Mouse (Mus musculus): Measurements from ENCODE around the gene Plekhm1. TPM values are rescaled to one million over a fixed set of nuclear protein-coding genes. Genes with fewer than 3 reads are reported as not detected.

Plekhm1 gene
- polyA plus RNA-seq, 1 experiment from 2014 or later = 6.1 TPM

DNA sequence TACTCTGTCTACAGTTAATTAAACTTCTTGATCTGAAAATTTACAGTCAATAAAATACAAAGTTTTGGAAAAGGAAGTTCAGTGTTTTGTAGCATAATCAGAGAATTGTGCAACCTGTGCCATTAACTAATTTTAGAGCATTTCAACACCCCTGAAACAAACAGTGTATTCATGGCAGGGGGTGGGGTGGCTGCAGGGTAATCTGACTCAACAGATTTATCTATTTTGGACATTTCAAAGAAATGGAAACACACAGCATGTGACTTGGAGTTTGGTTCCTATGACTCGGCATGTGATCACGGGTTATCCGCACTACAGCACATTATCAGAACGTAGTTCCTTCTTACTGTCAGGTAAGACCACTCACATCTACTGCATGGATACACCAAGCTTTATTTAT, 12.5 kb downstream of the Plekhm1 start:
- H3K27ac ChIP-seq (ENCODE audit: low read length) = no peak overlapping the region
- H3K4me3 ChIP-seq (ENCODE audit: low read length) = no peak overlapping the region
- 89% methylated on average over 4 of the region's 4 CpGs for WGBS
- no peak overlapping the region for H3K4me2 ChIP-seq (ENCODE audit: low read depth, low read length)
- H3K27me3 ChIP-seq (replicated peaks; ENCODE audit: control insufficient read depth, insufficient read depth, low read length) = no peaks in the 10 kb centered on the region
- peaks cover 9% of the 10 kb centered on the region; the same call in 1 of the 2 replicates for H3K36me3 ChIP-seq (ENCODE audit: control insufficient read depth, insufficient read depth, low read length)
- no peaks in the 10 kb centered on the region for H3K9me3 ChIP-seq (ENCODE audit: control insufficient read depth, low read length)
- no peak overlapping the region for H3K9ac ChIP-seq (ENCODE audit: low read depth, low read length)
- H3K4me1 ChIP-seq (ENCODE audit: control insufficient read depth, insufficient read depth, low read length) = no peaks in the 10 kb centered on the region
- ATAC-seq = no peak

DNA sequence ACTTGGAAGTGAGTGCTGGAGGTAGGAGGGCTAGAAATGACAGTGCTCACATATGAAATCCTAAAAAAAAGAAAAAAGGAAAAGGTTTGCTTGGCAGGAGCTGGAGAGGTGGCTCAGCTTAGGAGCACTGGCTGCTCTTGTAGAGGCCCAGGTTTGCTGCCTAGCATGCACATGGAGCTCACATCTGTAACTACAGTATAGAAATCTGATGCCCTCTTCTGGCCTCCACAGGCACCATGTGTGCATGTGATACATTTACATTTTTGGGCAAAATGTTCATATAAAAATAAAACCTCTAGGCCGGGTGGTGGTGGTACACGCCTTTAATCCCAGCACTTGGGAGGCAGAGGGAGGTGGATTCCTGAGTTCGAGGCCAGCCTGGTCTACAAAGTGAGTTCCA, 13.4 kb downstream of the Plekhm1 start:
- Histone ChIP-seq H3K4me1 (ENCODE audit: control insufficient read depth, insufficient read depth, low read length) (no peaks in the 10 kb centered on the region), H3K36me3 (ENCODE audit: control insufficient read depth, insufficient read depth, low read length) (peaks cover 18% of the 10 kb centered on the region; the same call in 1 of the 2 replicates), H3K9me3 (ENCODE audit: control insufficient read depth, low read length) (no peaks in the 10 kb centered on the region), H3K9ac (ENCODE audit: low read depth, low read length) (no peak overlapping the region), H3K4me3 (ENCODE audit: low read length) (no peak overlapping the region), H3K27me3 (replicated peaks; ENCODE audit: control insufficient read depth, insufficient read depth, low read length) (no peaks in the 10 kb centered on the region), H3K27ac (ENCODE audit: low read length) (no peak overlapping the region), H3K4me2 (ENCODE audit: low read depth, low read length) (no peak overlapping the region)
- WGBS = 91% methylated on average over 3 of the region's 3 CpGs
- no peak for ATAC-seq

DNA sequence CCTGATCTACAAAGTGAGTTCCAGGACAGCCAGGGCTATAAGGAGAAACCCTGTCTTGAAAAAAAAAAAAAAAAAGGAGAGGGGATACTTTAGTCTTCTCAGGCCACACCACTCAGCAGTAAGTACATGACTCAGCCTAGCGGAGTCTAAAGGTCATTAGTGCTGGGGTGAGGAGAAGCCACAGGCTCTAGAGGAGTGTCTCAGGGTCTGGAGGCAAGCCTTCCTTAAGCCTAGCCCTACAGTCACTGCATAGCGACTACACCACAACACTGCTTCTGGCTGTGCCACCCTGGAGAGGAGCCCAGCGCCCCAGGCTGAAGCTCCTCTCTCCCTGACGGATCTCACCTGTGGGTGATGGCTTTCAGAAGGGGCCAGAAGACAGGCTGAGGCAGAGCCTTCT, 15.8 kb downstream of the Plekhm1 start:
- H3K9ac ChIP-seq (ENCODE audit: low read depth, low read length) = no peak overlapping the region
- no peak overlapping the region for H3K4me3 ChIP-seq (ENCODE audit: low read length)
- no peaks in the 10 kb centered on the region for H3K4me1 ChIP-seq (ENCODE audit: control insufficient read depth, insufficient read depth, low read length)
- H3K27me3 ChIP-seq (replicated peaks; ENCODE audit: control insufficient read depth, insufficient read depth, low read length) = no peaks in the 10 kb centered on the region
- H3K36me3 ChIP-seq (ENCODE audit: control insufficient read depth, insufficient read depth, low read length) = peaks cover 18% of the 10 kb centered on the region; the same call in 1 of the 2 replicates
- no peak overlapping the region for H3K4me2 ChIP-seq (ENCODE audit: low read depth, low read length)
- WGBS = 82% methylated on average over 4 of the region's 4 CpGs
- H3K27ac ChIP-seq (ENCODE audit: low read length) = peak overlapping the region; percentile 30; the same call in 1 of the 2 replicates
- ATAC-seq = peak; percentile 95
- no peaks in the 10 kb centered on the region for H3K9me3 ChIP-seq (ENCODE audit: control insufficient read depth, low read length)

DNA sequence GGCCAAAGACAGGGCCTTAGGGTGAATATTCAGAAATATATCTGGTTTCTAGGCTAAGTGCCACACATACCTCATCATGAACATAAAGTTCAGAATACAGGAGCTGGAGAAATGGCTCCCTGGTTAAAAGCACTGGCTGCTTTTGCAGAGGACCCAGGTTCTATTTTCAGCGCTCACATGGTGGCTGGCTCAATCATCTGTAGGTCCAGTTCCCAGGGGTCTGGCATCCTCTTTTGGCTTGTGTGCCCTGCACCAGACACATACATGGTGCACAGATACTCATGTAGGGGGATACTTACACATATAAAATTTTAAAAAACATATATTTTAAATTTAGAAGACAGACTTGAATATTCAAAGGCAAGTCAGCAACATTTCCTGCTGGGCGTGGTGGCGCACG, 16.3 kb downstream of the Plekhm1 start:
- ATAC-seq = no peak
- Histone ChIP-seq H3K9ac (ENCODE audit: low read depth, low read length) (no peak overlapping the region), H3K36me3 (ENCODE audit: control insufficient read depth, insufficient read depth, low read length) (peaks cover 18% of the 10 kb centered on the region; the same call in 1 of the 2 replicates), H3K4me2 (ENCODE audit: low read depth, low read length) (no peak overlapping the region), H3K27me3 (replicated peaks; ENCODE audit: control insufficient read depth, insufficient read depth, low read length) (no peaks in the 10 kb centered on the region), H3K27ac (ENCODE audit: low read length) (no peak overlapping the region), H3K4me1 (ENCODE audit: control insufficient read depth, insufficient read depth, low read length) (no peaks in the 10 kb centered on the region), H3K9me3 (ENCODE audit: control insufficient read depth, low read length) (no peaks in the 10 kb centered on the region), H3K4me3 (ENCODE audit: low read length) (no peak overlapping the region)
- 93% methylated on average over 4 of the region's 4 CpGs for WGBS

DNA sequence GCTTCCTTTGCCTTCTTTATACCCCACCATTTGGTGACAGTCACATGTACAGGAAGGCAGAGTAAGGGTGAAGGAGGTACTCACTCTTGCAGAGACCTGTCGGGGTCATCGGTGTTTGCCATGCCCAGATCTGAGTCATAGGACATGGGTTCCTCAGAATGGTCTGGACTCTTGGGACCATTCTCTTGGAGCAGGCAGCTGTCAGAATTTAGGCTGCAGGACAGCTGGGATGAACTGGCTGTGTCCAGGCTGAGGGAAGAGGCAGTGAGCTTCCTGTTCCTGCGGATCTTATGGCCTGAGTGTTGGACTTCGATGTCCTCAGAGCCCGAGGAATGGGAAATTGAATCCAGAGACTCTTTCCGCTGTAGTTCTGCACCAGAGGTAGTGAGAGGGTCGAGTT, 17.9 kb downstream of the Plekhm1 start:
- 93% methylated on average over 7 of the region's 7 CpGs for WGBS
- H3K4me3 ChIP-seq (ENCODE audit: low read length) = no peak overlapping the region
- no peak for ATAC-seq

DNA sequence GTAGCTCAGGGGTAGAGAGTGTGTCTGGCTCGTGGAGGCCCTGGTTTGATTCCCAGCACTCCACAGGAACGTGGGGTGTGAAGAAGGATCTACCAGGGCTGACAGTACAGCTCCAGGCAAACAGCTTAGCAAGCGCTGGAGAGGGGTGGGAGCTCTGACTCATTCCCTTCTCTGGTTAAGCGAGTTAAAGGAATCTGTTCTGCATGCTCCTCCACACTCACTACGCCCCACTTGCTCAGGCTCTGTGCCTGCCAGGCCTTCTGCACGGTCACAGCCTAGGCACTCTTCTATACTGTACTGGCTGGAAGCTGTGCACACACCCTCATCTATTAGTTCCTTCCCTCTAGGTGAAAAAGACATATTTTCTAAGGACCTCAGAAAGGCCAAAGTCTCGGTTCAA, 18.5 kb downstream of the Plekhm1 start:
- H3K4me1 ChIP-seq (ENCODE audit: control insufficient read depth, insufficient read depth, low read length) = no peaks in the 10 kb centered on the region
- H3K27me3 ChIP-seq (replicated peaks; ENCODE audit: control insufficient read depth, insufficient read depth, low read length) = no peaks in the 10 kb centered on the region
- H3K4me3 ChIP-seq (ENCODE audit: low read length) = no peak overlapping the region
- H3K9me3 ChIP-seq (ENCODE audit: control insufficient read depth, low read length) = no peaks in the 10 kb centered on the region
- H3K9ac ChIP-seq (ENCODE audit: low read depth, low read length) = no peak overlapping the region
- peaks cover 18% of the 10 kb centered on the region; the same call in 1 of the 2 replicates for H3K36me3 ChIP-seq (ENCODE audit: control insufficient read depth, insufficient read depth, low read length)
- WGBS = 85% methylated on average over 7 of the region's 7 CpGs
- no peak overlapping the region for H3K4me2 ChIP-seq (ENCODE audit: low read depth, low read length)
- ATAC-seq = no peak
- H3K27ac ChIP-seq (ENCODE audit: low read length) = no peak overlapping the region

More for the DNA sequence above, 17.9 kb downstream of the Plekhm1 start:
- no peak overlapping the region for H3K27ac ChIP-seq (ENCODE audit: low read length)
- H3K9me3 ChIP-seq (ENCODE audit: control insufficient read depth, low read length) = no peaks in the 10 kb centered on the region
- H3K4me1 ChIP-seq (ENCODE audit: control insufficient read depth, insufficient read depth, low read length) = no peaks in the 10 kb centered on the region
- no peak overlapping the region for H3K4me2 ChIP-seq (ENCODE audit: low read depth, low read length)
- no peaks in the 10 kb centered on the region for H3K27me3 ChIP-seq (replicated peaks; ENCODE audit: control insufficient read depth, insufficient read depth, low read length)
- H3K36me3 ChIP-seq (ENCODE audit: control insufficient read depth, insufficient read depth, low read length) = peaks cover 18% of the 10 kb centered on the region; the same call in 1 of the 2 replicates
- no peak overlapping the region for H3K9ac ChIP-seq (ENCODE audit: low read depth, low read length)

DNA sequence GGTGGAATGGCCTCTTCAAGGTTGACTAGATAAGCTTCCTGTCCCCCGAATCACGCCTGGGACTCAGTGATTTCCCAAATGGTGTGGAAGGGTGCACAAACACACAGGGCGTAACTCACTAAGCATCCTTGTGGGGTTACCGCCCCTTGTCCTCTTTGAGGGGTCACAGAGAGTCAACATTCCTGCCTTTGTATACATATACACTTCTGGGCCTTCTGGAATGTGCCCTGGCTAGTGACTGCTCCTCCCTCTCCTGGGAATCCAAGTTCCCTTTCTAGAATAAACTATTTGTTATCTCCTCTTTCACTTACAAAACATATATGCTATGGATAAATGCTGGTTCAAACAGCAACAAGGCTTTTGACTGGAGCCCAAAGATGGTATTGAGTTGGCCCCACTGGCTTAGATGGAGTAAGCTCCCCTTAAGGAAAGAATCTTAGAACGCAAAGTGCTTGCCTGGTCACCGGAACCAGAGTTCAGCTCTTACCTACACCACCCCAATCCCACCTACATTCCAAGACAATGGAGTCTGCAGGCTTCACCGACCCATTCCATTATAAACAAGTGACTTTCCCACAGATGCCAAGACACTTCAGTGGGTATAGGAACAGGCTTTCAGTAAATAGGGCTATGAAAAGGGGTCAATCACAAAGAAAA, 24.5 kb downstream of the Plekhm1 start:
- H3K4me1 ChIP-seq (ENCODE audit: control insufficient read depth, insufficient read depth, low read length) = peaks cover 9% of the 10 kb centered on the region
- no peak overlapping the region for H3K27ac ChIP-seq (ENCODE audit: low read length)
- WGBS = 48% methylated on average over 7 of the region's 7 CpGs
- H3K9ac ChIP-seq (ENCODE audit: low read depth, low read length) = no peak overlapping the region
- H3K9me3 ChIP-seq (ENCODE audit: control insufficient read depth, low read length) = no peaks in the 10 kb centered on the region
- no peak overlapping the region for H3K4me3 ChIP-seq (ENCODE audit: low read length)
- no peaks in the 10 kb centered on the region for H3K36me3 ChIP-seq (ENCODE audit: control insufficient read depth, insufficient read depth, low read length)
- no peak for ATAC-seq
- H3K4me2 ChIP-seq (ENCODE audit: low read depth, low read length) = no peak overlapping the region
- H3K27me3 ChIP-seq (replicated peaks; ENCODE audit: control insufficient read depth, insufficient read depth, low read length) = no peaks in the 10 kb centered on the region

DNA sequence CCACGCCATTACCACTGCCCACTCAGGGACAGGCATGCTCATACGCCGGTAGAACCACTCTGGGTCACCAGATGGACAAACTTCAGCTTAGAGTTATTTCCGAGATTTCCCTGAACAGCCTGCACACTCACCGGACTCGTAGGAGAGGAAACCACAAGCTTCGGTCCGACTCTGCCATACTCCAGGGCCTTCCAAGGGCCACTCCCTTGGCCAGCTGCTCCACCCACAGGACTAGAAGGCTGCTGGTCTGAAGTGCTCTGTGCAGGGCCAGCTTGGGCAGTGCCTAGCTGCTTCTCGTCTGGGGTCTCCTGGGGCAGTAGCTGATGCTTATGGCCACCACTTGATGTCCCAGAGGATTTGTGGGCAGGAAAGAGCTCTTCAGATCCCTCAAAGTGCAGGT, 25.7 kb downstream of the Plekhm1 start:
- 73% methylated on average over 9 of the region's 9 CpGs for WGBS
- no peak overlapping the region for H3K27ac ChIP-seq (ENCODE audit: low read length)
- H3K36me3 ChIP-seq (ENCODE audit: control insufficient read depth, insufficient read depth, low read length) = no peaks in the 10 kb centered on the region
- ATAC-seq = no peak
- peaks cover 9% of the 10 kb centered on the region for H3K4me1 ChIP-seq (ENCODE audit: control insufficient read depth, insufficient read depth, low read length)
- no peak overlapping the region for H3K9ac ChIP-seq (ENCODE audit: low read depth, low read length)
- no peaks in the 10 kb centered on the region for H3K9me3 ChIP-seq (ENCODE audit: control insufficient read depth, low read length)
- no peak overlapping the region for H3K4me3 ChIP-seq (ENCODE audit: low read length)
- H3K4me2 ChIP-seq (ENCODE audit: low read depth, low read length) = no peak overlapping the region
- H3K27me3 ChIP-seq (replicated peaks; ENCODE audit: control insufficient read depth, insufficient read depth, low read length) = no peaks in the 10 kb centered on the region

DNA sequence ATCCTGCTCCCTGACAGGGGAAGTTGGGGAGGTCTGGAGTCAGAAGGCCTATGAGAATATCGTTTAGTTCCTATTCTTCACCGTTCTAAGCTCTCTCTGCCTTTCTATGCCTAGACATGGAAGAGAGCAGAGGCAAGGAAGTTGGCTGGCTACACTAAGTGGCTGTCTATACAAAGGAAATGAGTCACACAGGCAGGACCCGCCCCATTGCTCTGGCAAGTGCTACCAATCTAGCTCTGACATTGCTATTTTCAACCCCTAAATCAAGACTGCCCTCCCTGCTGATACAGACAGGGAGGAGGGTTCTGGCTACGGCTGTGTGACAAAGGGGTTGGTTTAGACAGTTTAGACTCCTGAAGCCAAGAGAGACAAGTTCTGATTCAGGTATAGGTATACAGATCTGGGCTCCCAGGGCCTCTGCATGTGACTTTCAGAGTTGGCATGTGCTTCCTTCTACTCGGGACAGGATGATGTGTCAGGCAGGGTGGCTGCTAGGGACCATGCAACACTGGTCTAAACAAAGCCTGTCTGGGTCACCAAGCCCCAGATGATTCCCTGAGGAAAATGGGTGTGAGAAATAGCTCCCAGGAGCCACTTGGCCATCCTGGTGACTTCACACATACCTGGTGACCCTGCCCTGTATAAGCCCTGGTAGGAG, 30.4 kb downstream of the Plekhm1 start:
- H3K4me2 ChIP-seq (ENCODE audit: low read depth, low read length) = no peak overlapping the region
- peak; percentile 50; the same call in 1 of the 2 replicates for ATAC-seq
- no peak overlapping the region for H3K4me3 ChIP-seq (ENCODE audit: low read length)
- 49% methylated on average over 5 of the region's 5 CpGs for WGBS
- no peaks in the 10 kb centered on the region for H3K27me3 ChIP-seq (replicated peaks; ENCODE audit: control insufficient read depth, insufficient read depth, low read length)
- H3K9me3 ChIP-seq (ENCODE audit: control insufficient read depth, low read length) = no peaks in the 10 kb centered on the region
- peaks cover 4% of the 10 kb centered on the region for H3K36me3 ChIP-seq (ENCODE audit: control insufficient read depth, insufficient read depth, low read length)
- peak overlapping the region; percentile 34; the same call in 1 of the 2 replicates for H3K27ac ChIP-seq (ENCODE audit: low read length)
- H3K4me1 ChIP-seq (ENCODE audit: control insufficient read depth, insufficient read depth, low read length) = no peaks in the 10 kb centered on the region
- no peak overlapping the region for H3K9ac ChIP-seq (ENCODE audit: low read depth, low read length)

Measured in intestine, embryonic 16.5 days (tissue).